Mouse (Mus musculus) spleen, adult 2 months (tissue): ENCODE results near the gene Cpne7. TPM values are rescaled to one million over a fixed set of nuclear protein-coding genes. Genes with fewer than 3 reads are reported as not detected.

ENCODE experiments used
- DNase-seq, 2 experiments: peaks; one replicate each; pipeline versions ENCODE4 v3.0.0 to v3.0.0-alpha.2; 2012 to 2021; ENCODE audit warnings: low spot score in 2 of 2, low read depth in 1 of 2
- H3K27ac ChIP-seq: fragments of 200-500 bp; 2 replicates; pipeline ENCODE4 v1.5.1; 2012; ENCODE audit warnings: low read length, inconsistent platforms; ENCODE audit not compliant: insufficient read depth
- H3K27me3 ChIP-seq: fragments of 200-500 bp; 2 replicates; pipeline ENCODE4 v1.6.1; 2012; ENCODE audit warnings: mild to moderate bottlenecking, moderate library complexity, low read length, inconsistent platforms; ENCODE audit not compliant: control insufficient read depth, insufficient read depth
- H3K36me3 ChIP-seq: fragments of 200-500 bp; 2 replicates; pipeline ENCODE4 v1.6.1; 2012; ENCODE audit warnings: mild to moderate bottlenecking, low read length, inconsistent platforms; ENCODE audit not compliant: control insufficient read depth, insufficient read depth
- H3K4me1 ChIP-seq: fragments of 200-500 bp; 2 replicates; pipeline ENCODE4 v1.6.1; 2011; ENCODE audit warnings: inconsistent platforms; ENCODE audit not compliant: control insufficient read depth, insufficient read depth, insufficient read length
- H3K4me3 ChIP-seq: fragments of 200-500 bp; 2 replicates; pipeline ENCODE4 v1.5.1; 2011; ENCODE audit warnings: mild to moderate bottlenecking, inconsistent platforms; ENCODE audit not compliant: insufficient read depth, insufficient read length; ENCODE audit errors: extremely low read depth
- CTCF ChIP-seq: fragments of 200-500 bp; IDR thresholded peaks from 2 replicates; pipeline ENCODE4 v1.5.1; 2011; ENCODE audit warnings: mild to moderate bottlenecking, inconsistent platforms; ENCODE audit not compliant: insufficient read depth, insufficient read length, insufficient replicate concordance; ENCODE audit errors: extremely low read depth
- POLR2A ChIP-seq: fragments of 200-500 bp; IDR thresholded peaks from 2 replicates; pipeline ENCODE4 v1.6.1; 2011; ENCODE audit warnings: low read depth, low read length, inconsistent platforms
- WGBS: fragments of 180-500 bp; shearing (Covaris S2); methylation state at CpG from one replicate; pipeline ENCODE4 v1.1.7; 2018; 5-methylcytosine and 5-hydroxymethylcytosine counted together
- polyA plus RNA-seq: library from polyadenylated mRNA; depleted of rRNA; stranded (reverse); fragments of >200 nt; gene quantifications from 2 replicates; pipeline ENCODE4 v1.2.3, GENCODE M21; 2012; rRNA removed

Gene Cpne7
- polyA plus RNA-seq, 1 experiment: 2.9 TPM

GRCm38 (mm10) chr8:123181391-123181790, 64.2 kb downstream of the Cpne7 start:
- Histone ChIP-seq H3K4me3 (no peak overlapping the region), H3K27me3 (no peaks in the 10 kb centered on the region), H3K36me3 (no peaks in the 10 kb centered on the region), H3K4me1 (no peaks in the 10 kb centered on the region), H3K27ac (no peak overlapping the region)
- WGBS: 77% methylated on average over 3 of the region's 3 CpGs
- no peak for DNase-seq
- TF ChIP-seq CTCF: no peak
- no peak for TF ChIP-seq POLR2A

Other genes with a start within 250 kb of the Cpne7 start
- 76.3 and 77.7 TPM in 2 replicates for gene Ankrd11, start 75.1 kb upstream of the Cpne7 start, polyA plus RNA-seq
- gene Spg7, start 54.4 kb upstream of the Cpne7 start, polyA plus RNA-seq: 62.6 and 74.1 TPM in 2 replicates
- 2,207 and 4,905 TPM in 2 replicates for gene Rpl13, start 15.0 kb upstream of the Cpne7 start, polyA plus RNA-seq
- 0.42 and 0.92 TPM in 2 replicates for gene Sult5a1, start 40.9 kb downstream of the Cpne7 start, polyA plus RNA-seq
- 1.3 and 1.6 TPM in 2 replicates for gene Dpep1, start 68.9 kb downstream of the Cpne7 start, polyA plus RNA-seq
- 70.5 and 85.0 TPM in 2 replicates for gene Chmp1a, start 95.4 kb downstream of the Cpne7 start, polyA plus RNA-seq
- gene Spata33, start 95.5 kb downstream of the Cpne7 start, polyA plus RNA-seq: 0.09 and 0.42 TPM in 2 replicates
- gene Cdk10, start 107.5 kb downstream of the Cpne7 start, polyA plus RNA-seq: 39.2 and 45.2 TPM in 2 replicates
- 12.1 and 13.9 TPM in 2 replicates for gene Spata2l, start 118.9 kb downstream of the Cpne7 start, polyA plus RNA-seq
- 32.6 and 38.7 TPM in 2 replicates for gene Zfp276, start 136.8 kb downstream of the Cpne7 start, polyA plus RNA-seq
- 55.7 and 110 TPM in 2 replicates for gene Vps9d1, start 137.0 kb downstream of the Cpne7 start, polyA plus RNA-seq
- 55.7 and 76.1 TPM in 2 replicates for gene Fanca, start 201.2 kb downstream of the Cpne7 start, polyA plus RNA-seq
- gene Spire2, start 215.3 kb downstream of the Cpne7 start, polyA plus RNA-seq: 0.88 and 1.1 TPM in 2 replicates